Mouse (Mus musculus) cortical plate, adult 2 months (tissue): ENCODE data around the gene Nudt22. TPM values are rescaled to one million over a fixed set of nuclear protein-coding genes. Genes with fewer than 3 reads are reported as not detected.

Experiments
- H3K27ac ChIP-seq: fragments of 200-500 bp; 2 replicates; pipeline ENCODE4 v1.5.1; 2012; ENCODE audit warnings: low read length, control low read depth, inconsistent platforms; ENCODE audit not compliant: insufficient read depth
- H3K4me1 ChIP-seq: fragments of 200-500 bp; 2 replicates; pipeline ENCODE4 v1.6.1; 2011; ENCODE audit warnings: low read length; ENCODE audit not compliant: control insufficient read depth, insufficient read depth
- H3K4me3 ChIP-seq: fragments of 200-500 bp; 2 replicates; pipeline ENCODE4 v1.5.1; 2011; ENCODE audit warnings: mild to moderate bottlenecking, low read length, control low read depth; ENCODE audit not compliant: insufficient read depth
- CTCF ChIP-seq: fragments of 200-500 bp; IDR thresholded peaks from 2 replicates; pipeline ENCODE4 v1.5.1; 2011; ENCODE audit warnings: mild to moderate bottlenecking, control low read depth, low read length; ENCODE audit not compliant: insufficient read depth; ENCODE audit errors: extremely low read depth
- POLR2A ChIP-seq: fragments of 200-500 bp; IDR thresholded peaks from 2 replicates; pipeline ENCODE4 v1.6.1; 2011; ENCODE audit warnings: mild to moderate bottlenecking, low read length, control low read depth; ENCODE audit not compliant: insufficient read depth; ENCODE audit errors: extremely low read depth
- polyA plus RNA-seq: library from polyadenylated mRNA; depleted of rRNA; stranded (reverse); fragments of >200 nt; gene quantifications from 2 replicates; pipeline ENCODE4 v1.2.3, GENCODE M21; 2012; rRNA removed

The Nudt22 gene
- polyA plus RNA-seq, 1 experiment, result 13.9 TPM

DNA sequence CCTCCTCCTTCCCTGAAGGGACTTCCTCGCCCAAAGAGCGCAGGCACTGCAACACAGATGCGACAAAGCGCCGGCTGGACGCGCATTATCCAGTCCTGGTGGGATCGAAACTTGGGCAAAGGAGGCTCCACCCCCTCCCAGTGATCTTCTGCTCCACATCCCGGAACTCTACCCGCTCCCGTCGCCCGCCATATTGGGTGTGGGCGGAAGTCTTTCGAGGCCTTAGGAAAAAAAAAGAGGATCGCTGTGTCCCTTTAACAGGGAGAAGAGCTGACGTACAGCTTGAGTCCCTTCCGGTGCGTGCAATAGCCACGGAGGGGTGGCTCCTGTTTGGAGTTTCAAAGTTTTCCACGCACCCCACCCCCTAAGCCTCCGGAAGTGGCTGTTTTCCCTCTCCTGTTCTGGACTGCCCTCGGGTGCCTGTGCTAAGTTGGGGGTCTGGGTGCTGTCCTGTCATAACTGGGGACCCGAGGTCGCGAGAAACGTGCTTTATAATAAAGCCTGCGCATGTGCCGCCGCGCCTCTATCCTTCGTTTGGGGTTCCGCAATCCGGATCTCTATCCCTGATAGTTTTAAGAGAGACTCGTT, 44.4 kb downstream of the Nudt22 start:
- peaks cover 2% of the 10 kb centered on the region; the same call in 1 of the 2 replicates for H3K4me1 ChIP-seq
- H3K27ac ChIP-seq, result peak overlapping the region; percentile 76
- H3K4me3 ChIP-seq, result peak overlapping the region; percentile 66
- TF ChIP-seq CTCF (no peak), POLR2A (peak; percentile 69)

DNA sequence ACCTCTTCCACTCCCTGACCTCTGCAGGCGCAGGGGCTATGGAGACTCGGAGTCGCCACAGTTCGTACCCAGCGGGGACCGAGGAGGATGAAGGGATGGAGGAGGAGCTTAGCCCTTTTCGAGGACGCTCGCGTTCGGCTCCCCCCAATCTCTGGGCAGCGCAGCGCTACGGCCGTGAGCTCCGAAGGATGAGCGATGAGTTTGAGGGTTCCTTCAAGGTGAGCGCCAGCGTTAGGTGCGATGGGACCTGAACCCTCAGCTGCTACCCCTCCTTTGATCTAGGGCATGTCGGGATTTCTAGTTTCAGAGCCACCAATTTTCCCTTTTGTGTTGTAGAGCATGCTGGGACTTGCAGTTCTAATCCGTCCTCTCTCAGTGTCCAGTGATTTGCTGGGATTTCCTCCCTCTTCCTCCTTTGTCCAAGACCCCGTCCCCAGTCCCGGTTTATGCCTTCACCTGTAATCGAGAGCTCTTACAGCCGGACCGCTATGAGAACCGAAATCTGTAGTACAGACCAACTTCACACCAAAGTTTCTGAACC, 45.2 kb downstream of the Nudt22 start:
- TF ChIP-seq POLR2A (peak; percentile 78; the same call in 1 of the 2 replicates), CTCF (no peak)
- peaks cover 2% of the 10 kb centered on the region; the same call in 1 of the 2 replicates for H3K4me1 ChIP-seq
- H3K4me3 ChIP-seq, result peak overlapping the region; percentile 66
- peak overlapping the region; percentile 72 for H3K27ac ChIP-seq

DNA sequence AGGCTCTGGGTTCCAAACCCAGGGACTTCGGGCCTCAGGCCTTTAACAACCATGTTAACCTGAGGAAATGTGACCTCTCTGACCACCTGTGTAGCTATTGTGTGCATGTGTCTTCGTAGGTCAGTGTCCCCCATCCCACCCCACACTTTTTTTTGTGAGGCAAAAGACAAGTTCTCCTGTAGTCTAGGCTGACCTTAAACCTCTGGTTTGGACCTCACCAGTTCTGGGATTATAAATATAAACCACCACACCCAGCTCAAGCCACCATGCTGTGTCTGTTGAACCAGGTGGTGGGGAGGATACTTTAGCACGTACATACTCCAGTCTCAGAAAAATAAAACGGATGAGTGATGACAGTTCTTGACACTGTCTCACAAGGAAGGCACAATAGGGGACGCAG, 46.0 kb downstream of the Nudt22 start:
- peaks cover 2% of the 10 kb centered on the region; the same call in 1 of the 2 replicates for H3K4me1 ChIP-seq
- no peak overlapping the region for H3K27ac ChIP-seq
- peak overlapping the region; percentile 66; the same call in 1 of the 2 replicates for H3K4me3 ChIP-seq
- TF ChIP-seq CTCF (no peak), POLR2A (no peak)

DNA sequence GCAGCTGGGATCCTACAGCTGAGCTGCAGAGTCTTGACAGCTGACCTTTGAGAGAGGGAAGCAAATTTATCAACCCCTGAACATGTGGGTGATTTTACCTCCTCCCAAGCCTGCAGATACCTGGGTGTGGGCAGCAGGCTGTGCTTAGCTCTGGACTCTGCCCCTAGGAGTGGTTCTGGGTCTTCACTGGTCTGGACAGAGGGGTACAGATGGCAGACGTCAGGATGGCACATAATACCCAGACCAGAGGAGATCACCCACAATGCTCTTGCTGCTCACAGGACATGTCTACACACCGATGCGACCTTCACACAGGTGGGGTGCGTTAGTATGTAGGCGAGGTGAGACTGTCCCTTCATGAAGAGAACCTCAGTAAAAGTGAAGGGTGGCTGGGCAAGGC, 46.4 kb downstream of the Nudt22 start:
- Histone ChIP-seq H3K4me1 (peaks cover 2% of the 10 kb centered on the region; the same call in 1 of the 2 replicates), H3K27ac (no peak overlapping the region), H3K4me3 (no peak overlapping the region)
- TF ChIP-seq POLR2A (0 out of 2 replicates have a peak, but pooled peaks have one; percentile 3), CTCF (no peak)

DNA sequence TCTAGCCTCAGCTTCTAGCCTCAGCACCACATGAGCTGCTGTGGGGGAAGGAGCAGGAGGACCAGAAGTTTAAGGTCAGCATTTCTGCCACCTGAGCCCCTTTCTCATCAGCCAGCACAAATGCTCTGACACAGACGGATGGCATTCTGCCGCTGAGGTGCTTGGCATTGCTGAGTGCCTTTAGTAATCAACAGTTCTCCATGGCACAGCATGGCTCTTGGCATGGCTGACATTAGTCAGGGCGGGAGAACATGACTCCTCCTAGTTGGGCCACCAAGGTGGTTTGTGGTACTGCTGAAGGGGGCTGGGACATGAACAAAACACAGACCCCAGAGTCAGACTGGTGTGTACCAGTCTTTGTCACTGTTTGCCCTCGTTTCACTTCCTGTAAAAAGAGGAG, 47.7 kb downstream of the Nudt22 start:
- Histone ChIP-seq H3K4me1 (peaks cover 2% of the 10 kb centered on the region; the same call in 1 of the 2 replicates), H3K4me3 (no peak overlapping the region), H3K27ac (no peak overlapping the region)
- TF ChIP-seq POLR2A, result no peak
- TF ChIP-seq CTCF, result no peak

DNA sequence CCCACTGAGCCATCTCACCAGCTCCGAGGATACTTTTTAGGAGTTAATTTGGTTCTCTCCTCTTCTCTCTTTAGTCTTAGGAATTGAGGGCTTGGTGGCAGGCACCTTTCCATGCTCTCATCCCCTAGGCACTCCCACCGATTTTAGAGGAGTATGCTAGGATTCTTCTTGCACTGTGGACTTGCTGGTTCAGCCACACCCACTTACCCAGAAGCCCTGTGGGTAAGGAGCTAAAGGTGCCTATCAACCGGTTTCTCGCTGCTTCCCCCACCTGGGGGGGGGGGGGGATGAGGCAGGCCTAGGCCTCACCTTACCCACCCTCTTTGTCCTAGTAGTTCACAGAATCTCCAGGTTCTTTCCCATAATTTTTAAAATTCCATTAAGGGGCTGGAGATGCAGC, 48.2 kb downstream of the Nudt22 start:
- TF ChIP-seq POLR2A (no peak), CTCF (no peak)
- no peak overlapping the region for H3K27ac ChIP-seq
- no peak overlapping the region for H3K4me3 ChIP-seq
- peaks cover 2% of the 10 kb centered on the region; the same call in 1 of the 2 replicates for H3K4me1 ChIP-seq

DNA sequence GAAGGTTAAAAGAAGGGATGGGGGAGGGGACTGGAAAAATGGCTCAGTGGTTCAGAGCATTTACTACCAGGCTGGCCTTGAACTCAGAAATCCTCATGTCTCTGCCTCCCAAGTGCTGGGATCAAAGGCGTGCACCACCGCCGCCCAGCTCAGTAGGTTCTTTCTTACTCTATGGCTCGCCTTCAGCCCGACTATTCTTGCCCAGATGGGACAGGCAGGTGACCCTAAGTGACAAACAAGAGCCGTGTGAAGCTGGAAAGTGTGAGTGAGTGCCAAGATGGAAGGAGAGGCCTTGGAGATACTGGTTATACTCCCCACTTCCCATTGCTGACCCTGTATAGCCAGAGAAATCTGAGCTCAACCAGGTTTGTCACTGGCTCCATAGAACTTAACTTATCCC, 52.2 kb downstream of the Nudt22 start:
- H3K4me3 ChIP-seq, result no peak overlapping the region
- TF ChIP-seq CTCF (no peak), POLR2A (no peak)
- H3K27ac ChIP-seq, result no peak overlapping the region
- no peaks in the 10 kb centered on the region for H3K4me1 ChIP-seq

Other genes with a start within 250 kb of the Nudt22 start
- gene Rps6ka4, start 155.5 kb downstream of the Nudt22 start, polyA plus RNA-seq, result 39.3 and 39.9 TPM in 2 replicates
- 1.9 and 4.0 TPM in 2 replicates for gene Ccdc88b, start 137.9 kb downstream of the Nudt22 start, polyA plus RNA-seq
- 95.8 and 96.5 TPM in 2 replicates for gene Trmt112, start 86.4 kb downstream of the Nudt22 start, polyA plus RNA-seq
- gene Prdx5, start 86.0 kb downstream of the Nudt22 start, polyA plus RNA-seq, result 366 and 368 TPM in 2 replicates
- gene Esrra, start 74.3 kb downstream of the Nudt22 start, polyA plus RNA-seq, result 59.2 and 62.9 TPM in 2 replicates
- 31.9 and 33.9 TPM in 2 replicates for gene Catsperz, start 70.7 kb downstream of the Nudt22 start, polyA plus RNA-seq
- 57.1 and 59.0 TPM in 2 replicates for gene Kcnk4, start 61.6 kb downstream of the Nudt22 start, polyA plus RNA-seq
- 60.4 and 66.3 TPM in 2 replicates for gene Bad, start 54.3 kb downstream of the Nudt22 start, polyA plus RNA-seq
- 117 and 121 TPM in 2 replicates for gene Gpr137, start 53.6 kb downstream of the Nudt22 start, polyA plus RNA-seq
- gene Ppp1r14b, start 21.1 kb downstream of the Nudt22 start, polyA plus RNA-seq, result 48.3 and 49.4 TPM in 2 replicates
- gene Plcb3, start 19.6 kb downstream of the Nudt22 start, polyA plus RNA-seq, result 17.4 and 18.4 TPM in 2 replicates
- 215 and 217 TPM in 2 replicates for gene Fkbp2, start 15.6 kb downstream of the Nudt22 start, polyA plus RNA-seq
- gene Vegfb, start 8.5 kb downstream of the Nudt22 start, polyA plus RNA-seq, result 99.6 and 107 TPM in 2 replicates
- gene Dnajc4, start 3.5 kb downstream of the Nudt22 start, polyA plus RNA-seq, result 39.1 and 40.3 TPM in 2 replicates
- 24.2 and 25.8 TPM in 2 replicates for gene Trpt1, start within 50 bp of the Nudt22 start, polyA plus RNA-seq
- gene Fermt3, start 23.4 kb upstream of the Nudt22 start, polyA plus RNA-seq, result 5.6 and 6.0 TPM in 2 replicates
- gene Stip1, start 43.9 kb upstream of the Nudt22 start, polyA plus RNA-seq, result 133 and 140 TPM in 2 replicates
- 19.1 and 22.2 TPM in 2 replicates for gene Macrod1, start 60.7 kb upstream of the Nudt22 start, polyA plus RNA-seq
- 8.2 and 9.2 TPM in 2 replicates for gene Flrt1, start 109.6 kb upstream of the Nudt22 start, polyA plus RNA-seq
- gene Otub1, start 210.2 kb upstream of the Nudt22 start, polyA plus RNA-seq, result 265 TPM in 2 replicates
- 1,448 and 1,495 TPM in 2 replicates for gene Cox8a, start 221.5 kb upstream of the Nudt22 start, polyA plus RNA-seq
- 62.4 and 64.7 TPM in 2 replicates for gene Naa40, start 245.1 kb upstream of the Nudt22 start, polyA plus RNA-seq